Mouse (Mus musculus): Measurements from ENCODE around the gene Camta1. TPM values are rescaled to one million over a fixed set of nuclear protein-coding genes. Genes with fewer than 3 reads are reported as not detected.

The Camta1 gene
- polyA plus RNA-seq, 1 experiment, result 27.1 TPM

DNA sequence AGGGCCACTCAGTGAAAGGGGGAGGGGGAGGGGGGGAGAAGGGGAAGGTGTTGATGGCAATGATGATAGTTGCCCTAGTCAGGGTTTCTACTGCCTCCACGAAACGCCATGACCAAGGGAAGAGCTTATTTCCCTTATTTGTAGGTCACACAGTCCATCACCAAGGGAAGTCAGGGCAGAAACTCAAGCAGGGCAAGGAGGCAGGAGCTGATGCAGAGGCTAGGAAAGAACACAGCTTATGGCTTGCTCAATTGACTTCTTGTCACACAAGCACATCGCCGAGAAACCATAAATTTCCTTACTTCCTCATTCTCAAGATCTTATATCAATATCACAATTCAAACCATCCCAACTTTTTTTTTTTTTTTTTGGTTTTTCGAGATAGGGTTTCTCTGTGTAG lies 970.4 kb downstream of the Camta1 start:
- H3K27me3 ChIP-seq (ENCODE audit: control insufficient read depth, insufficient read depth, low read length), result no peaks in the 10 kb centered on the region
- no peak overlapping the region for H3K4me3 ChIP-seq (ENCODE audit: control insufficient read depth, insufficient read depth, low read length)
- H3K4me1 ChIP-seq (replicated peaks; ENCODE audit: control insufficient read depth, insufficient read depth, low read length), result peaks cover 27% of the 10 kb centered on the region
- DNase-seq, result no peak
- H3K27ac ChIP-seq (ENCODE audit: control insufficient read depth, insufficient read depth, low read length), result no peak overlapping the region
- TF ChIP-seq POLR2A (IDR thresholded peaks at IDR 0.05; ENCODE audit: control insufficient read depth, extremely low read depth, insufficient read depth, low read length, poor library complexity), result no peak
- no peak for TF ChIP-seq CTCF (IDR thresholded peaks at IDR 0.05; ENCODE audit: borderline replicate concordance, control insufficient read depth, extremely low read depth, insufficient read depth, low read length, poor library complexity)
- no peaks in the 10 kb centered on the region for H3K36me3 ChIP-seq (ENCODE audit: control insufficient read depth, insufficient read depth, low read length)
- WGBS, result 23% methylated on average over 5 of the region's 5 CpGs

DNA sequence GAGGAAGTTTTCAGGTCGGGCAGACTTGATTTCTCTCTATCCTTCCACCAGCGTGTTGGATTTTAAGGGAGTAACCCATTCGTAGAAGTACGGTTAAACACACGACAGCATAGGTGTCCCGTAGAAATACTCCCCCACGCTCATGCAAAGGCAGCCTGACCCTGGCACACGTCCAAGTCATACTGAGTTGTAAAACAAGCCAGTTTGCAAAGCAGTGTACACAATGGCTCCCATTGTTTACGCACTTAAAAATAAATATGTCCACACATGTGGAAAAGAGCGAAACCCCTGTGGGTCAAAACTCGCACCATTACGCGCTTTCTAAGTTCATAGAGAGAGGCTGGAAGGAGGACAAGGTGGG lies 971.7 kb downstream of the Camta1 start:
- peaks cover 13% of the 10 kb centered on the region for H3K4me1 ChIP-seq (replicated peaks; ENCODE audit: control insufficient read depth, insufficient read depth, low read length)
- H3K36me3 ChIP-seq (ENCODE audit: control insufficient read depth, insufficient read depth, low read length), result no peaks in the 10 kb centered on the region
- H3K27ac ChIP-seq (ENCODE audit: control insufficient read depth, insufficient read depth, low read length), result no peak overlapping the region
- WGBS, result 91% methylated on average over 13 of the region's 13 CpGs
- TF ChIP-seq CTCF (IDR thresholded peaks at IDR 0.05; ENCODE audit: borderline replicate concordance, control insufficient read depth, extremely low read depth, insufficient read depth, low read length, poor library complexity), result no peak
- TF ChIP-seq POLR2A (IDR thresholded peaks at IDR 0.05; ENCODE audit: control insufficient read depth, extremely low read depth, insufficient read depth, low read length, poor library complexity), result no peak
- no peak for DNase-seq
- no peaks in the 10 kb centered on the region for H3K27me3 ChIP-seq (ENCODE audit: control insufficient read depth, insufficient read depth, low read length)
- no peak overlapping the region for H3K4me3 ChIP-seq (ENCODE audit: control insufficient read depth, insufficient read depth, low read length)

DNA sequence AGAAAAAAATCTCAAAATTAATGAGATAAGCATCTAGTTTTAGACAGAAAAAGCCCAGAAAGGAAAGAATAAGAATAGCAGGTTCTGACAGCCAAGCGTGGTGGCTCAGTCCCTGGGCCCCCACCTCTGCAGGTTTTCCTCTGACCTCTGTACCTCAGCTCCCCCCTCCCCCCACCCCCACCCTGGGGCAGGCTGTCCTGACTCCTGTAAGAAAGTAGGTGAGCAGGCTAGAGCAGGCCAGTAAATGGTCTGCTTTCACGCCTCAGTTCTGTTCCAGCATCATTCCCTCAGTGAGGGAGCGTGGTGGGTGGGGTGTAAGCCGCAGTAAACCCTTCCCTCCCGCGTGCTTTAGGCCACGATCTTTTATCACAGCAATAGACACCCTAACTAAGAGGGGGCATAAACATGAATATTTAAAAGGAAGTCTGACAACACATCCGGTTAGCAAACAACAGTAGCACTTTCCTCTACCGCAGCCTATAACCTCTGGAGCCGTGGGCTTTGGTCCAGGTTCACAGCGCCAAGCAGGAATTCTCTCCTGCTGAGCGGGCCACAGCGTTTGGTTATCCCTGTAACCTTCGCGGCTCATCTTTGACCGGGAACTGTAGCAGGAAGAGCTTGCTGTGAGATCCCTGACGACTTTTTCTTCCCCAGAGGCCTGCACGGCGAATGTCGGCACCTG lies 972.3 kb downstream of the Camta1 start:
- Histone ChIP-seq H3K4me1 (replicated peaks; ENCODE audit: control insufficient read depth, insufficient read depth, low read length) (peaks cover 8% of the 10 kb centered on the region), H3K4me3 (ENCODE audit: control insufficient read depth, insufficient read depth, low read length) (no peak overlapping the region), H3K36me3 (ENCODE audit: control insufficient read depth, insufficient read depth, low read length) (no peaks in the 10 kb centered on the region), H3K27ac (ENCODE audit: control insufficient read depth, insufficient read depth, low read length) (no peak overlapping the region), H3K27me3 (ENCODE audit: control insufficient read depth, insufficient read depth, low read length) (no peaks in the 10 kb centered on the region)
- TF ChIP-seq POLR2A (IDR thresholded peaks at IDR 0.05; ENCODE audit: control insufficient read depth, extremely low read depth, insufficient read depth, low read length, poor library complexity), result no peak
- TF ChIP-seq CTCF (IDR thresholded peaks at IDR 0.05; ENCODE audit: borderline replicate concordance, control insufficient read depth, extremely low read depth, insufficient read depth, low read length, poor library complexity), result no peak
- DNase-seq, result no peak
- WGBS, result 80% methylated on average over 20 of the region's 20 CpGs

DNA sequence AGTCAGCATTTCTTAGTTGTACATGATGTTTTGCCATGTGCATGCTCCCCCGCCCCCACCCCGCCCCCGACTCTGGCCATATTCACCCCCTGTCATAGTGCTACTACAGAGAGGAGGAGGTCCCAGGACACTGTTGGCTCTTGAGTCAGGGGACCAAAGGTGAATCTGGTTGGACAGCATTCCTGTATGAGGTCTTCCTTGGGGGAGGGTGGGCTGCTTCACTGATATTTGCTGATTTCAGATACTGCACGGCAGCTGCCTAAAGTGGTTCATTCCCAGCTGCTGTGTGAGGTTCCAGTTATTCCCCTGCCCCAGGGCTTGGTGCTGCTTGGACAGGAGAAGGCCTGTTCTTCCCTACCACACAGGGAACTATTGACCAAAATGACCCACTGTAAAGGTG lies 973.2 kb downstream of the Camta1 start:
- Histone ChIP-seq H3K4me1 (replicated peaks; ENCODE audit: control insufficient read depth, insufficient read depth, low read length) (0 out of 2 replicates have a peak, but pooled peaks cover under 1% of the 10 kb centered on the region), H3K27ac (ENCODE audit: control insufficient read depth, insufficient read depth, low read length) (no peak overlapping the region), H3K4me3 (ENCODE audit: control insufficient read depth, insufficient read depth, low read length) (no peak overlapping the region), H3K27me3 (ENCODE audit: control insufficient read depth, insufficient read depth, low read length) (no peaks in the 10 kb centered on the region), H3K36me3 (ENCODE audit: control insufficient read depth, insufficient read depth, low read length) (no peaks in the 10 kb centered on the region)
- WGBS, result 95% methylated on average over 4 of the region's 4 CpGs
- TF ChIP-seq POLR2A (IDR thresholded peaks at IDR 0.05; ENCODE audit: control insufficient read depth, extremely low read depth, insufficient read depth, low read length, poor library complexity) (no peak), CTCF (IDR thresholded peaks at IDR 0.05; ENCODE audit: borderline replicate concordance, control insufficient read depth, extremely low read depth, insufficient read depth, low read length, poor library complexity) (no peak)
- DNase-seq, result no peak

DNA sequence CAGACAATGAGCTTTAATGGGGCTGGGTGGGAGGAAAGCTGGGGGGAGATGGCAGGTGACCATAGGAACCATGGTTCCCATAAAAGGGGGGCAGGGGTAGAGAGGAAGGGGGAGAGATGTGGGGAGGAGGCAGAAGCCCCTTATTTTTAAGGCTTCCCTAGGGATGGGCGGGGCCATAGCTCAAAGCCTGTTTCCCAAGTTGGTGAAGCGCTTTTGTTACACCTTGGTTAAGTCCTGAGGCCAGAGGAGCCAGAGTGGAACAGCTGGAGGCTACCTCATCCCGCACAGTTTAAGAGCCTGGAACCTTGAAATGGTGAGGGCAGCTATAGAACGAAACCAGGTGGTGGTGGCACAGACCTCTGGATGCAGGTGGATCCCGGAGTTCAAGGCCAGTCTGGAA lies 973.8 kb downstream of the Camta1 start:
- no peak overlapping the region for H3K4me3 ChIP-seq (ENCODE audit: control insufficient read depth, insufficient read depth, low read length)
- H3K36me3 ChIP-seq (ENCODE audit: control insufficient read depth, insufficient read depth, low read length), result no peaks in the 10 kb centered on the region
- no peaks in the 10 kb centered on the region for H3K4me1 ChIP-seq (replicated peaks; ENCODE audit: control insufficient read depth, insufficient read depth, low read length)
- H3K27ac ChIP-seq (ENCODE audit: control insufficient read depth, insufficient read depth, low read length), result no peak overlapping the region
- TF ChIP-seq CTCF (IDR thresholded peaks at IDR 0.05; ENCODE audit: borderline replicate concordance, control insufficient read depth, extremely low read depth, insufficient read depth, low read length, poor library complexity), result no peak
- TF ChIP-seq POLR2A (IDR thresholded peaks at IDR 0.05; ENCODE audit: control insufficient read depth, extremely low read depth, insufficient read depth, low read length, poor library complexity), result no peak
- no peak for DNase-seq
- no peaks in the 10 kb centered on the region for H3K27me3 ChIP-seq (ENCODE audit: control insufficient read depth, insufficient read depth, low read length)
- over 99% methylated on average over 5 of the region's 5 CpGs for WGBS

DNA sequence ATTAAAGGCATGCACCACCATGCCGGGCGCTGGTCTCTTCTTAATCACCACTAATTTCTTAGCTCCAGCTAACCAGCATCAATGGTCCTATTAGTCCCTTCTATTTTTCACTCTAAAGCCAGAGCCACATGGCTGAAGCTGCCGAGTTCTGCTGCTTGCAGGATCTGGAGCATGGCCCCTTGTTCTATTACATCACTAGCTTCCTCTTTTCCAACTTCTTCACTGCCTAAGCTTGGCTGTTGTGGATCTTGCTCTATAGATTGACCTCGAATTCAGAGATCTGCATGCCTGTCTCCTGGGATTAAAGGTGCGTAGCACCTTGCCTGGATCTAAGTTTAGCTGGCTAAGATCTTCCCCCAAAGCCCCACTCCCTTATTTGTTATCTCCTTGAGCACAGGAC lies 979.0 kb downstream of the Camta1 start:
- no peak for DNase-seq
- Histone ChIP-seq H3K4me1 (replicated peaks; ENCODE audit: control insufficient read depth, insufficient read depth, low read length) (no peaks in the 10 kb centered on the region), H3K27ac (ENCODE audit: control insufficient read depth, insufficient read depth, low read length) (no peak overlapping the region), H3K27me3 (ENCODE audit: control insufficient read depth, insufficient read depth, low read length) (no peaks in the 10 kb centered on the region), H3K36me3 (ENCODE audit: control insufficient read depth, insufficient read depth, low read length) (no peaks in the 10 kb centered on the region), H3K4me3 (ENCODE audit: control insufficient read depth, insufficient read depth, low read length) (no peak overlapping the region)
- 67% methylated on average over 5 of the region's 5 CpGs for WGBS
- TF ChIP-seq CTCF (IDR thresholded peaks at IDR 0.05; ENCODE audit: borderline replicate concordance, control insufficient read depth, extremely low read depth, insufficient read depth, low read length, poor library complexity) (no peak), POLR2A (IDR thresholded peaks at IDR 0.05; ENCODE audit: control insufficient read depth, extremely low read depth, insufficient read depth, low read length, poor library complexity) (no peak)

DNA sequence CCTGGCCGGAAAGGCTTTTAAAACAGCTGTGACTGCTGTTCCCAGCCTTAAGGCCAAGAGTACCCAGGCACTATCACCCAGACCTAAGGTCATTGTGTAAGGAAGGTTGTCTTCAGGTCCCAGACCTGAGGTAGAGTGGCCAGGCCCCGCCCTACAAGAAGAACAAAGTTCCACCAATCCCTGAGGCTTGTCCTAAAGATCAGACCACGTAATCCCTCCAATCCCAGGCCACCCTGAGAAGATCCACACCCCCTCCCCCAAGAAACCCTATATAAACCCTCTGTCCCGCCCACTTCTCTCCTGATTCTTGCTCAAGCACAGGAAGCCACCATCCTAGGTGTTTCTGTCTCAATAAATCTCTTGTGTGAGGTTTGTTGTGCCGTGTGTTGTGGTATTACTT lies 981.3 kb downstream of the Camta1 start:
- no peak for DNase-seq
- H3K4me1 ChIP-seq (replicated peaks; ENCODE audit: control insufficient read depth, insufficient read depth, low read length), result no peaks in the 10 kb centered on the region
- no peak overlapping the region for H3K4me3 ChIP-seq (ENCODE audit: control insufficient read depth, insufficient read depth, low read length)
- TF ChIP-seq CTCF (IDR thresholded peaks at IDR 0.05; ENCODE audit: borderline replicate concordance, control insufficient read depth, extremely low read depth, insufficient read depth, low read length, poor library complexity), result no peak
- no peak for TF ChIP-seq POLR2A (IDR thresholded peaks at IDR 0.05; ENCODE audit: control insufficient read depth, extremely low read depth, insufficient read depth, low read length, poor library complexity)
- no peak overlapping the region for H3K27ac ChIP-seq (ENCODE audit: control insufficient read depth, insufficient read depth, low read length)
- 86% methylated on average over 5 of the region's 5 CpGs for WGBS
- no peaks in the 10 kb centered on the region for H3K36me3 ChIP-seq (ENCODE audit: control insufficient read depth, insufficient read depth, low read length)
- H3K27me3 ChIP-seq (ENCODE audit: control insufficient read depth, insufficient read depth, low read length), result no peaks in the 10 kb centered on the region
